Mouse (Mus musculus): ENCODE measurements around the gene Olfr1006. TPM values are rescaled to one million over a fixed set of nuclear protein-coding genes. Genes with fewer than 3 reads are reported as not detected.

Gene Olfr1006
- polyA plus RNA-seq, 1 experiment from 2014 or later: not detected

DNA sequence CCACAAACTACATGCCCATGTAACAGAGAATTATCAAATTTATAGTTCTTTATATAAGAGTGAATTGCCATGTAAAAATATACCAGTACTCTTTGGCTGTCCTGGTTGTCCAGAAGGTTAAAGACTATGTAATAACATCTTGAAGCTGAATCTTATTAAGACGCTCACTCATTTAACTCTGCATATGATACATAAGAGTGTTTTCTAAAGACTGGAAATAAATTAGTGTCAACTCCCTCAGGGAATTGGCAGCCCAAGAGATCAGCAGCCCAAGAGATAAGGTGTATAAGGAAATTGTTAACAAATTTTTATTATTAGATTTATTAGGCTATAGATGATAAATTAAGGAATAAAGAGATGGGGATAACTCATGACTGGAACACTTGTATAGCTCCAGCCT is 28.0 kb downstream of the Olfr1006 start, which contains the start of gene Olfr1002:
Gene Olfr1002, minus strand, starts transcription at position 101 of the 400 bp plus-strand sequence.
- Histone ChIP-seq H3K4me1 (ENCODE audit: insufficient read depth) (no peaks in the 10 kb centered on the region), H3K4me3 (ENCODE audit: low read depth, low read length) (no peak within 1 kb of the TSS), H3K9ac (replicated peaks) (no peak within 1 kb of the TSS), H3K4me2 (ENCODE audit: low read depth, low read length) (no peak within 1 kb of the TSS), H3K36me3 (replicated peaks; ENCODE audit: insufficient read depth, low read length) (no peaks in the 10 kb centered on the region), H3K27me3 (ENCODE audit: insufficient read depth, low read length) (no peaks in the 10 kb centered on the region), H3K9me3 (ENCODE audit: low read length) (no peaks in the 10 kb centered on the region), H3K27ac (ENCODE audit: low read depth) (no peak within 1 kb of the TSS)
- TF ChIP-seq CTCF (IDR thresholded peaks at IDR 0.05; ENCODE audit: low read depth) (no peak), EP300 (IDR thresholded peaks at IDR 0.05; ENCODE audit: low read depth) (no peak)
- DNase-seq (no peak), ATAC-seq (no peak)
- WGBS (ENCODE audit: insufficient replicate concordance): 74% methylated on average over 1 of the region's 1 CpGs

Other genes with a start within 250 kb of the Olfr1006 start
- not detected in 2 replicates for gene Olfr994, start 242.3 kb downstream of the Olfr1006 start, polyA plus RNA-seq (2015; fragmentation: Nextera tagmentation; extraction: Ambion mirVana)
- not detected in 2 replicates for gene Olfr995, start 235.1 kb downstream of the Olfr1006 start, polyA plus RNA-seq (2015; fragmentation: Nextera tagmentation; extraction: Ambion mirVana)
- not detected in 2 replicates for gene 4833423E24Rik, start 159.7 kb downstream of the Olfr1006 start, polyA plus RNA-seq (2015; fragmentation: Nextera tagmentation; extraction: Ambion mirVana)
- not detected in 2 replicates for gene Olfr996, start 99.6 kb downstream of the Olfr1006 start, polyA plus RNA-seq (2015; fragmentation: Nextera tagmentation; extraction: Ambion mirVana)
- not detected in 2 replicates for gene Olfr998, start 89.8 kb downstream of the Olfr1006 start, polyA plus RNA-seq (2015; fragmentation: Nextera tagmentation; extraction: Ambion mirVana)
- not detected in 2 replicates for gene Olfr1000, start 66.9 kb downstream of the Olfr1006 start, polyA plus RNA-seq (2015; fragmentation: Nextera tagmentation; extraction: Ambion mirVana)
- gene Olfr1002, start 28.1 kb downstream of the Olfr1006 start, polyA plus RNA-seq (2015; fragmentation: Nextera tagmentation; extraction: Ambion mirVana): not detected in 2 replicates
- not detected in 2 replicates for gene Olfr154, start 14.3 kb downstream of the Olfr1006 start, polyA plus RNA-seq (2015; fragmentation: Nextera tagmentation; extraction: Ambion mirVana)
- gene Olfr1008, start 10.7 kb upstream of the Olfr1006 start, polyA plus RNA-seq (2015; fragmentation: Nextera tagmentation; extraction: Ambion mirVana): not detected in 2 replicates
- gene Olfr1009, start 36.7 kb upstream of the Olfr1006 start, polyA plus RNA-seq (2015; fragmentation: Nextera tagmentation; extraction: Ambion mirVana): not detected in 2 replicates
- not detected in 2 replicates for gene Olfr1012, start 84.0 kb upstream of the Olfr1006 start, polyA plus RNA-seq (2015; fragmentation: Nextera tagmentation; extraction: Ambion mirVana)
- not detected in 2 replicates for gene Olfr1013, start 88.3 kb upstream of the Olfr1006 start, polyA plus RNA-seq (2015; fragmentation: Nextera tagmentation; extraction: Ambion mirVana)
- not detected in 2 replicates for gene Olfr1014, start 93.9 kb upstream of the Olfr1006 start, polyA plus RNA-seq (2015; fragmentation: Nextera tagmentation; extraction: Ambion mirVana)
- not detected in 2 replicates for gene Olfr1015, start 103.2 kb upstream of the Olfr1006 start, polyA plus RNA-seq (2015; fragmentation: Nextera tagmentation; extraction: Ambion mirVana)
- not detected in 2 replicates for gene Olfr1016, start 123.8 kb upstream of the Olfr1006 start, polyA plus RNA-seq (2015; fragmentation: Nextera tagmentation; extraction: Ambion mirVana)
- not detected in 2 replicates for gene Olfr1018, start 139.7 kb upstream of the Olfr1006 start, polyA plus RNA-seq (2015; fragmentation: Nextera tagmentation; extraction: Ambion mirVana)
- not detected in 2 replicates for gene Olfr1019, start 166.7 kb upstream of the Olfr1006 start, polyA plus RNA-seq (2015; fragmentation: Nextera tagmentation; extraction: Ambion mirVana)
- gene Olfr1020, start 168.3 kb upstream of the Olfr1006 start, polyA plus RNA-seq (2015; fragmentation: Nextera tagmentation; extraction: Ambion mirVana): not detected in 2 replicates
- not detected in 2 replicates for gene Olfr1022, start 189.8 kb upstream of the Olfr1006 start, polyA plus RNA-seq (2015; fragmentation: Nextera tagmentation; extraction: Ambion mirVana)
- not detected in 2 replicates for gene Olfr1023, start 206.9 kb upstream of the Olfr1006 start, polyA plus RNA-seq (2015; fragmentation: Nextera tagmentation; extraction: Ambion mirVana)
- not detected in 2 replicates for gene Olfr1024, start 226.3 kb upstream of the Olfr1006 start, polyA plus RNA-seq (2015; fragmentation: Nextera tagmentation; extraction: Ambion mirVana)
- gene Olfr1025-ps1, start 236.4 kb upstream of the Olfr1006 start, polyA plus RNA-seq (2015; fragmentation: Nextera tagmentation; extraction: Ambion mirVana): not detected in 2 replicates
- not detected in 2 replicates for gene Olfr1026, start 242.8 kb upstream of the Olfr1006 start, polyA plus RNA-seq (2015; fragmentation: Nextera tagmentation; extraction: Ambion mirVana)